Mouse (Mus musculus) hindbrain, postnatal 0 days (tissue): Measurements from ENCODE around the gene Mnt. TPM values are rescaled to one million over a fixed set of nuclear protein-coding genes. Genes with fewer than 3 reads are reported as not detected.

Experiments used
- ATAC-seq: fragments of 200-750 bp; cut with Nextera tagmentation; 2 replicates; pipeline ENCODE4 v1.8.0; 2017; ENCODE audit warnings: mild to moderate bottlenecking, moderate TSS enrichment, moderate library complexity
- DNase-seq: peaks from one replicate; pipeline ENCODE4 v3.0.0-alpha.2; 2015; ENCODE audit warnings: low spot score
- H3K27ac ChIP-seq: fragments of 300-500 bp; sonication (generic); 2 replicates; pipeline ENCODE4 v1.5.1; 2014; ENCODE audit warnings: mild to moderate bottlenecking
- H3K27me3 ChIP-seq: fragments of 300-500 bp; sonication (generic); 2 replicates; pipeline ENCODE4 v1.6.1; 2014; ENCODE audit warnings: low read length, mixed read lengths; ENCODE audit not compliant: insufficient read depth
- H3K36me3 ChIP-seq: fragments of 300-500 bp; sonication (generic); 2 replicates; pipeline ENCODE4 v1.6.1; 2014; ENCODE audit warnings: low read length, mixed read lengths; ENCODE audit not compliant: insufficient read depth
- H3K4me1 ChIP-seq: fragments of 300-500 bp; sonication (generic); 2 replicates; pipeline ENCODE4 v1.6.1; 2014; ENCODE audit warnings: antibody characterized with exemption, low read length, mixed read lengths; ENCODE audit not compliant: insufficient read depth
- H3K4me2 ChIP-seq: fragments of 300-500 bp; sonication (generic); 2 replicates; pipeline ENCODE4 v1.6.1; 2014; ENCODE audit warnings: low read depth, mild to moderate bottlenecking, low read length, moderate library complexity, mixed read lengths
- H3K4me3 ChIP-seq: fragments of 300-500 bp; sonication (generic); 2 replicates; pipeline ENCODE4 v1.5.1; 2014; ENCODE audit warnings: low read length
- H3K9ac ChIP-seq: fragments of 300-500 bp; sonication (generic); replicated peaks from 2 replicates; pipeline ENCODE4 v1.6.1; 2014; ENCODE audit warnings: mild to moderate bottlenecking, low read length, moderate library complexity, mixed read lengths
- H3K9me3 ChIP-seq: fragments of 300-500 bp; sonication (generic); 2 replicates; pipeline ENCODE4 v1.6.1; 2016; ENCODE audit warnings: low read length, mixed read lengths
- CTCF ChIP-seq: IDR thresholded peaks from 2 replicates; pipeline ENCODE4 v1.5.1; 2016; ENCODE audit warnings: antibody characterized with exemption, control low read depth, low read depth
- WGBS: fragments of 180-500 bp; shearing (Covaris S2); extraction: QIAGEN DNeasy Blood & Tissue Kit; methylation state at CpG from one replicate; pipeline ENCODE4 v1.1.7; 2014; 5-methylcytosine and 5-hydroxymethylcytosine counted together
- polyA plus RNA-seq: library from polyadenylated mRNA; unstranded; fragments of >200 nt; fragmentation: Nextera tagmentation; extraction: Ambion mirVana; gene quantifications from 2 replicates; pipeline ENCODE4 v1.2.1, GENCODE M21; 2015
- total RNA-seq: library from RNA; depleted of rRNA; stranded (reverse); fragments of >200 nt; gene quantifications from 2 replicates; pipeline ENCODE4 v1.2.3, GENCODE M21; 2014

The Mnt gene
- total and polyA plus RNA-seq, 2 experiments from 2014 or later = 8.4 to 18.5 TPM

- WGBS = 66% methylated on average over 7 of the region's 7 CpGs
- DNase-seq (no peak), ATAC-seq (no peak)
- no peaks in the 10 kb centered on the region for H3K9me3 ChIP-seq
- no peak for TF ChIP-seq CTCF
- no peak overlapping the region for H3K4me2 ChIP-seq
- H3K27me3 ChIP-seq = no peaks in the 10 kb centered on the region
- no peaks in the 10 kb centered on the region; the same call in 1 of the 2 replicates for H3K36me3 ChIP-seq
- no peak overlapping the region for H3K9ac ChIP-seq
- H3K4me1 ChIP-seq = peaks cover 6% of the 10 kb centered on the region; the same call in 1 of the 2 replicates
- H3K27ac ChIP-seq = no peak overlapping the region
- H3K4me3 ChIP-seq = no peak overlapping the region
Measured at GRCm38 (mm10) chr11:74826151-74826550, 4.6 kb upstream of the Mnt start.

DNA sequence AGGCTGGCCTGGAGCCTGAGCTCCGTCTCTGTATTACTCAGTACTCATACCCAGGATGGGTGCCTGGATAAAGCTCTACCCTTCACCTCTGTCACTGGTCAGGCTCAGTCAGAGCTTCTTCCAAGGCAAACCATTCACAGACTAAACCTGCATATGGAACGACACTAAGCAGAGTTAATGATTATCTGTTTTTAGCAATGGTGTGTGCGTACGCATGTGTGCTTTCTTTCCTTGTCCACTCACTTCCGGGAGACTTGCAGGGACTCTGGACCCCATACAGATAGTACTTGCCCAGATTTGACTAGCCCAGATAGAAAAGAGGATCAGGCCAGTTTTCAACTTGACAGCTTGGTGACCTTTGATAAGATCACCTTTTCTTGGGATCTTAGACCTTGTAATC is 4.0 kb upstream of the Mnt start:
- Histone ChIP-seq H3K36me3 (no peaks in the 10 kb centered on the region; the same call in 1 of the 2 replicates), H3K27me3 (no peaks in the 10 kb centered on the region), H3K27ac (no peak overlapping the region), H3K4me3 (no peak overlapping the region), H3K4me1 (peaks cover 6% of the 10 kb centered on the region; the same call in 1 of the 2 replicates), H3K4me2 (no peak overlapping the region), H3K9me3 (no peaks in the 10 kb centered on the region), H3K9ac (no peak overlapping the region)
- 84% methylated on average over 5 of the region's 5 CpGs for WGBS
- no peak for TF ChIP-seq CTCF
- DNase-seq (no peak), ATAC-seq (no peak)

GRCm38 (mm10) chr11:74827791-74828403 is 2.8 kb upstream of the Mnt start:
- H3K27me3 ChIP-seq = no peaks in the 10 kb centered on the region
- no peak overlapping the region for H3K27ac ChIP-seq
- H3K36me3 ChIP-seq = no peaks in the 10 kb centered on the region; the same call in 1 of the 2 replicates
- no peak overlapping the region for H3K9ac ChIP-seq
- WGBS = 79% methylated on average over 7 of the region's 7 CpGs
- no peak overlapping the region for H3K4me2 ChIP-seq
- no peak for TF ChIP-seq CTCF
- H3K4me3 ChIP-seq = no peak overlapping the region
- H3K9me3 ChIP-seq = no peaks in the 10 kb centered on the region
- peaks cover 7% of the 10 kb centered on the region; the same call in 1 of the 2 replicates for H3K4me1 ChIP-seq
- DNase-seq (no peak), ATAC-seq (no peak)

- peak; percentile 27; the same call in 1 of the 2 replicates for TF ChIP-seq CTCF
- DNase-seq (peak; percentile 25), ATAC-seq (no peak)
- H3K27ac ChIP-seq = no peak overlapping the region
- WGBS = 18% methylated on average over 2 of the region's 2 CpGs
- no peaks in the 10 kb centered on the region for H3K9me3 ChIP-seq
- no peaks in the 10 kb centered on the region for H3K27me3 ChIP-seq
- peaks cover 13% of the 10 kb centered on the region for H3K4me1 ChIP-seq
- H3K4me2 ChIP-seq = no peak overlapping the region
- no peak overlapping the region for H3K9ac ChIP-seq
- H3K4me3 ChIP-seq = no peak overlapping the region
- H3K36me3 ChIP-seq = no peaks in the 10 kb centered on the region; the same call in 1 of the 2 replicates
Measured at GRCm38 (mm10) chr11:74828404-74828931, 2.3 kb upstream of the Mnt start.

DNA sequence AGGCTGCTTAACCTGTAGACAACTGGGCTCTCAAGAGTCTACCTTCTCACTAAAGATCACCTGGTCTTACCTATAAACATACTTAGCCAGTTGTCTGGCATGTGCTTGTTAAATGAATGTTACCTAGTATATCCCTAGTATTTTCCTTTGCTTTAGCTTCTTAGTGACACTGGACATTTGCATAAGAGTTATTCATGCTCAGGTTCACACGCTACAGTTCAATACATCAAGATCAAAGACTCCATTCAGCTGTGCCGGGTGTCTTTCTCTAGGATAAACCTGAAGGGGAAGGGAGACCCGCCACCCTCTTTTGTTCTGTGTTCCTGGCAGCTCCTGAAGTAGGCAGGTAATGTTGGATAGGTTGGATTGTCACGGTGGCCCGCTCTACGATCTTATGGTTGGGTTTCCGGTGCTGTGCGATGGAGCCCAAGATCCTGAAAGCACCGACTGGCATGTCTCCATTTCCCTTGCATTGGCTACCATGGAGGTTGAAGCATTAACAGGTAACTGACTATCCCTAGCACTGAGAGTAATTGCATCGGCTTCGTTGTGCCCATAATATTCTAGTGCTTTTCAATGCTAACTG is 1.7 kb upstream of the Mnt start:
- H3K36me3 ChIP-seq = no peaks in the 10 kb centered on the region; the same call in 1 of the 2 replicates
- no peaks in the 10 kb centered on the region for H3K9me3 ChIP-seq
- TF ChIP-seq CTCF = no peak
- no peak for DNase-seq
- H3K4me2 ChIP-seq = peak overlapping the region; percentile 62
- no peak for ATAC-seq
- 22% methylated on average over 11 of the region's 11 CpGs for WGBS
- H3K27ac ChIP-seq = peak overlapping the region; percentile 95; the same call in 1 of the 2 replicates
- peak overlapping the region; percentile 95 for H3K4me3 ChIP-seq
- H3K9ac ChIP-seq = no peak overlapping the region
- H3K27me3 ChIP-seq = no peaks in the 10 kb centered on the region
- H3K4me1 ChIP-seq = peaks cover 19% of the 10 kb centered on the region

GRCm38 (mm10) chr11:74829812-74830211 is 908 bp upstream of the Mnt start:
- no peaks in the 10 kb centered on the region for H3K27me3 ChIP-seq
- peak overlapping the region; percentile 95 for H3K4me3 ChIP-seq
- peak; percentile 24 for ATAC-seq
- peak; percentile 25; the same call in 1 of the 2 replicates for TF ChIP-seq CTCF
- peak; percentile 87 for DNase-seq
- H3K9ac ChIP-seq = peak overlapping the region; percentile 97
- H3K4me2 ChIP-seq = peak overlapping the region; percentile 62
- peaks cover 20% of the 10 kb centered on the region for H3K4me1 ChIP-seq
- peak overlapping the region; percentile 95 for H3K27ac ChIP-seq
- under 1% methylated on average over 20 of the region's 20 CpGs for WGBS
- no peaks in the 10 kb centered on the region; the same call in 1 of the 2 replicates for H3K36me3 ChIP-seq
- no peaks in the 10 kb centered on the region for H3K9me3 ChIP-seq
